Mouse (Mus musculus): ENCODE results near the gene Cd68. TPM values are rescaled to one million over a fixed set of nuclear protein-coding genes. Genes with fewer than 3 reads are reported as not detected.
A peak's percentile ranks its signal among the peaks of the same experiment; 100 is the strongest.

Cd68 gene
- polyA plus RNA-seq, 1 experiment, result 51.6 TPM

DNA sequence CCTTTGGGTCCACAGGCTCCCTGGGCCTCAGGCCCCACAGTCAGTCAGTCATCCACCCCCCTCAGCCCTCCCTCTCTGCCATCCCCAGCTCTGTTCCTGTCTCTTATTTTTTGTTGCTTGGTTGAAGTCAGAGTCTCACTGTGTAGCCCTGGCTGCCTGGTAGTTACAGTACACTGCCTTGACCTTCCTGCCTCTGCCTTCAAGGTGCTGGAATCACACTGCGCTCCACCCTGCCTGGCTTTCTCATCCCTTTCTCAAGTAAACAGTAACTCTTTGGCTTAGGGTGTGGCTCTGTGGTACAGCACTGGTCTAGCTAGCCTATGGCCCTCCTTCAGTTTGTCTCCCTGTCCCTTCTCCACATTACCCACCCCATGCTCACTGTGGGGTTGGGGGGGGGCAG lies 23.9 kb upstream of the Cd68 start:
- Histone ChIP-seq H3K27ac (ENCODE audit: control insufficient read depth, insufficient read depth, low read depth, low read length, poor library complexity) (no peak overlapping the region), H3K4me1 (ENCODE audit: control insufficient read depth, insufficient read depth, low read length) (peaks cover 3% of the 10 kb centered on the region), H3K4me3 (replicated peaks; ENCODE audit: control insufficient read depth, low read depth, low read length) (no peak overlapping the region)
- no peak for TF ChIP-seq CTCF (IDR thresholded peaks at IDR 0.05; ENCODE audit: control insufficient read depth, insufficient read depth, low read length)
- TF ChIP-seq POLR2A (IDR thresholded peaks at IDR 0.05; ENCODE audit: borderline replicate concordance, control insufficient read depth, low read depth, low read length), result no peak
- WGBS, result 94% methylated on average over 1 of the region's 1 CpGs

DNA sequence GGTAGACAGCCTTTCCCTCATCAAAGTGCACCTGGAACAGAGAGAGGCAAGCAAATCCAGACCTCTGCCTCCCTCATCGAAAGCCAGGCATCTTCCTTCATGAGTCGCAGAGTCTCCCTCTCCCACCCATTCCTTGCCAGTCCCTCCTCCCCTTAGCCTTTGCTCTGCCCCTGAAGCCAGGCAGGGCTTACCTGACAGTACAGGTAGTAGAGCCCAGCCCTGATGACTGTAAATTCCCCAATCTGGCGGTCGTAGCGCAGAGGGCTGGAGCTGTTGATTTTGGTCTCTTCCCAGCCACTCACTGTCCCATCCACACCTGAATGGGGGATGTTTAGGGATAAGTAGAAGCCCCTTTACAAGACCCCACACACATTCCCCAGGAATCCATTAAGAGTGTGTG lies 21.1 kb upstream of the Cd68 start:
- WGBS, result 85% methylated on average over 5 of the region's 5 CpGs

DNA sequence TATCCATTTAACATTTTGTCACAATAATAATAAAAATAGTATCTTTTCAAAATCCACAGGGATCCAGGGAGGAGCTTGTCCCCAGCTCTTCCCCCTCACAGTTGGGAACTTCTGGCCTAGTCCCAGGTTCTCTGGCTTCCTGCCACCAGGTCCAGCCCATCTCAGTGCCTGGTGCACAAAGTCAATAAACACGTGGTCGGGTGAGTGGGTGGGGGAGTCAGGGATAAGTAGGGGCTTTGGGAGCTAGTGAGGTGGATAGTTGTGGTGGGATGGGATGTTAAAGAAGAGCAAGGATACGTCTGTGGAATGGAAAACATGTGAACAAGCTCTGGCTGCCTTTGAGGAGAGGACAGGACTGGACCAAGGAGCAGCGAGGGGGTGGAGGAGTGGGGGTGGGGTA lies 20.4 kb upstream of the Cd68 start:
- TF ChIP-seq POLR2A (IDR thresholded peaks at IDR 0.05; ENCODE audit: borderline replicate concordance, control insufficient read depth, low read depth, low read length) (no peak), CTCF (IDR thresholded peaks at IDR 0.05; ENCODE audit: control insufficient read depth, insufficient read depth, low read length) (no peak)
- H3K4me3 ChIP-seq (replicated peaks; ENCODE audit: control insufficient read depth, low read depth, low read length), result no peak overlapping the region
- WGBS, result 42% methylated on average over 4 of the region's 4 CpGs
- H3K4me1 ChIP-seq (ENCODE audit: control insufficient read depth, insufficient read depth, low read length), result peaks cover 3% of the 10 kb centered on the region
- no peak overlapping the region for H3K27ac ChIP-seq (ENCODE audit: control insufficient read depth, insufficient read depth, low read depth, low read length, poor library complexity)

More for the DNA sequence above, 21.1 kb upstream of the Cd68 start:
- TF ChIP-seq POLR2A (IDR thresholded peaks at IDR 0.05; ENCODE audit: borderline replicate concordance, control insufficient read depth, low read depth, low read length) (no peak), CTCF (IDR thresholded peaks at IDR 0.05; ENCODE audit: control insufficient read depth, insufficient read depth, low read length) (no peak)
- H3K27ac ChIP-seq (ENCODE audit: control insufficient read depth, insufficient read depth, low read depth, low read length, poor library complexity), result no peak overlapping the region
- peaks cover 3% of the 10 kb centered on the region for H3K4me1 ChIP-seq (ENCODE audit: control insufficient read depth, insufficient read depth, low read length)
- H3K4me3 ChIP-seq (replicated peaks; ENCODE audit: control insufficient read depth, low read depth, low read length), result no peak overlapping the region

DNA sequence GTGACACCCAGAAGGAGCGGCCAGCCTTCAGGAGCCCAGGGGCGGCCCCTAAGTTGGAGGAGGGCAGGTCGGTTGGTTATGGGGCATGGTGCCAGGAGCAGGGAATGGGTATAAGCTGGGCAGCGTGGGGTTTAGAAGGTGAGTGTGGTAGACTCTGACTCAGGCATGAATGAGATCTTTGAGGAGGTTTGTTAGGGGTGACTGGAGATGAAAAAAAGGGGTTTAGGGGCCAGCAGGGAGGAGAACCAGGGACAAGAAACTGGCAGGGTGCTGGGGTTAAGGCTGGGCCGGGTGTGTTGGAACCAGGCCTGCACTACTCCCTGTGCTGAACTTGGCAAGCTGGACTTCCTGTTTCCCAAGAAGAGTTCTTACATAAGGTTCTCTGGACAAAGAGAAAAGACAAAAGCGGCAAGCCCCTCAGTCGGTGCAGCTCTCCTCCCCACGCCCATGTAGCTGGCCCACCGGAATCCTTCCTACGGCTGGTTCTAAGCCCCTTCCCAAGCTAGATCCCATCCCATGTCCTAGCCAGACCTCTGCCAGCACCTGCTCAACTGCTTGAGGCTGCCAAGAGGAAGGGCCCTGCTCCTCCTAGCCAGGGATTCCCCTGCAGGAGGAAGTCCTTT lies 19.7 kb upstream of the Cd68 start, which contains the start of gene Tnfsf13:
Gene Tnfsf13 (minus strand): TSS at position 259 of the 623 bp plus-strand sequence.
- H3K27ac ChIP-seq (ENCODE audit: control insufficient read depth, insufficient read depth, low read depth, low read length, poor library complexity), result peak within 1 kb of the TSS; percentile 86
- 17% methylated on average over 10 of the region's 10 CpGs for WGBS
- peak within 1 kb of the TSS; percentile 38 for H3K4me3 ChIP-seq (replicated peaks; ENCODE audit: control insufficient read depth, low read depth, low read length)
- H3K4me1 ChIP-seq (ENCODE audit: control insufficient read depth, insufficient read depth, low read length), result peaks cover 3% of the 10 kb centered on the region
- TF ChIP-seq POLR2A (IDR thresholded peaks at IDR 0.05; ENCODE audit: borderline replicate concordance, control insufficient read depth, low read depth, low read length), result no peak; the same call in 1 of the 2 replicates
- no peak for TF ChIP-seq CTCF (IDR thresholded peaks at IDR 0.05; ENCODE audit: control insufficient read depth, insufficient read depth, low read length)

DNA sequence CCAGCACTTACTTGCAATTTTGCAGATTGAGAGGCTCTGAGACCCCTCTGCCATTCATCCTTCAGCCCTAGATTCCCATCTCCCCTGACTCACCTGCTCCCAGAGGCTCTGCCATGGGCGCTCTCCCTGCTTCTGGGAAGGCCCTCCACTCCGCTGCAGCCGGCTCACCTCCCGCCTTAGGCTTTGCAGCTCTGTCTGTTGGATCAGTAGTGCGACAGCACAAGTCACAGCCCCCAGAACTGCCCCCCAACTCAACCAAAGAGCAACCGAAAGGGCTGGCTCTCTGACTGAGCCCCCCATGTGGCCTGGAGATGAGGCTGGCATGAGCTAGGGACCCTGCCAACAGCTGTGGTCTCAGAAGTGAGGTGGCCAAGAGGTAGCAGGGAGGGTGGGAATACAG lies 19.0 kb upstream of the Cd68 start:
- Histone ChIP-seq H3K4me1 (ENCODE audit: control insufficient read depth, insufficient read depth, low read length) (peaks cover 3% of the 10 kb centered on the region), H3K4me3 (replicated peaks; ENCODE audit: control insufficient read depth, low read depth, low read length) (peak overlapping the region; percentile 19), H3K27ac (ENCODE audit: control insufficient read depth, insufficient read depth, low read depth, low read length, poor library complexity) (peak overlapping the region; percentile 86)
- no peak for TF ChIP-seq POLR2A (IDR thresholded peaks at IDR 0.05; ENCODE audit: borderline replicate concordance, control insufficient read depth, low read depth, low read length)
- no peak for TF ChIP-seq CTCF (IDR thresholded peaks at IDR 0.05; ENCODE audit: control insufficient read depth, insufficient read depth, low read length)
- WGBS, result 56% methylated on average over 6 of the region's 6 CpGs

DNA sequence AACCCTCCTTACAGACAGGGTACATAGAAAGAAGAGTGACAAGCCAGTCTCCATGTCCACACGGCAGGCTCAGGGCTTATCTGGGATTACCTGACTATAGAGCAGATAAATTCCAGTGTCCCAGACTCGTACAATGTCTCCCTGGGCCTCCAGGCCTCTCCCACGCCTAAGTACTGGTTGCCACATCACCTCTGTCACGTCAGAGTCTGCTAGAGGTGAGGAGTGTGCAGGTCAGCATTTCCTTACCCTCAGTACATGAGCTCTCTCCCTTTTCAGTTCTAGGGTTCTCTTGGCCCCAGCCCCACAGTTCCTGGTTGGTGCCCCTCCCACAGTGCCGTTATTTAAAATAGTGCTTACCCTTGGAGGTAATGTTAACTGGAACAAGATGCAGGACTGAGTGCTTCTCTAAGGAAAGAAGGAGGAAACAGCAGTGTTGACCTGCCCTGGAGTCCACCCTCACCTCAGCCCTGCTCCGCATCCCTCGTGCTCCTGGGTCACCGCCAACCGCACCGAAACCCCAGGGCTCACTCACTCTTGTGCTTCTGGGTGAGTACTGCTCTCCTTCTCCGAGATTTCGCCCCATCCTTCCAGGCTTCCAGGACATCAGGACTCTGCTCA lies 18.3 kb upstream of the Cd68 start:
- H3K4me3 ChIP-seq (replicated peaks; ENCODE audit: control insufficient read depth, low read depth, low read length), result peak overlapping the region; percentile 39
- peaks cover 3% of the 10 kb centered on the region for H3K4me1 ChIP-seq (ENCODE audit: control insufficient read depth, insufficient read depth, low read length)
- H3K27ac ChIP-seq (ENCODE audit: control insufficient read depth, insufficient read depth, low read depth, low read length, poor library complexity), result peak overlapping the region; percentile 9
- TF ChIP-seq POLR2A (IDR thresholded peaks at IDR 0.05; ENCODE audit: borderline replicate concordance, control insufficient read depth, low read depth, low read length), result no peak
- no peak for TF ChIP-seq CTCF (IDR thresholded peaks at IDR 0.05; ENCODE audit: control insufficient read depth, insufficient read depth, low read length)
- 62% methylated on average over 12 of the region's 12 CpGs for WGBS

DNA sequence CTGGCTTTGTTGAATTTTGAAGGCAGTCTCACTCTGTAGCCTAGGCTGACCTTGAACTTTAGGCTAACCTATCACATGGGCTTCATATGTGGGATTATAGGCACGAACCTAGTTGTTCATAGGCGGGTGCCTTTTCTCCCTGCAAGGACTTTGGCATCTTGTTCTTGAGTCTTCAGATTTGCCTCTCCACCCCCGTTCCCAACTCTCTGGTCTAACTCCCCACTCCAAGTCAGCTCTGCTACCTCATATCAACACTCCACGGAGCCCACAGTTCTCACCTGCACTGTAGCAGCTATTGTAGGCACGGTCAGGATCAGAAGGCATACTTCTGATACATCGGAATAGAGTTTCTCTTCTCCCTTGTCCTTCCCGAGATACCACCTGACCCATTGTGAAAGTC lies 17.6 kb upstream of the Cd68 start:
- TF ChIP-seq POLR2A (IDR thresholded peaks at IDR 0.05; ENCODE audit: borderline replicate concordance, control insufficient read depth, low read depth, low read length) (no peak), CTCF (IDR thresholded peaks at IDR 0.05; ENCODE audit: control insufficient read depth, insufficient read depth, low read length) (no peak)
- H3K4me3 ChIP-seq (replicated peaks; ENCODE audit: control insufficient read depth, low read depth, low read length), result no peak overlapping the region
- 78% methylated on average over 7 of the region's 7 CpGs for WGBS
- peaks cover 3% of the 10 kb centered on the region for H3K4me1 ChIP-seq (ENCODE audit: control insufficient read depth, insufficient read depth, low read length)
- no peak overlapping the region for H3K27ac ChIP-seq (ENCODE audit: control insufficient read depth, insufficient read depth, low read depth, low read length, poor library complexity)

DNA sequence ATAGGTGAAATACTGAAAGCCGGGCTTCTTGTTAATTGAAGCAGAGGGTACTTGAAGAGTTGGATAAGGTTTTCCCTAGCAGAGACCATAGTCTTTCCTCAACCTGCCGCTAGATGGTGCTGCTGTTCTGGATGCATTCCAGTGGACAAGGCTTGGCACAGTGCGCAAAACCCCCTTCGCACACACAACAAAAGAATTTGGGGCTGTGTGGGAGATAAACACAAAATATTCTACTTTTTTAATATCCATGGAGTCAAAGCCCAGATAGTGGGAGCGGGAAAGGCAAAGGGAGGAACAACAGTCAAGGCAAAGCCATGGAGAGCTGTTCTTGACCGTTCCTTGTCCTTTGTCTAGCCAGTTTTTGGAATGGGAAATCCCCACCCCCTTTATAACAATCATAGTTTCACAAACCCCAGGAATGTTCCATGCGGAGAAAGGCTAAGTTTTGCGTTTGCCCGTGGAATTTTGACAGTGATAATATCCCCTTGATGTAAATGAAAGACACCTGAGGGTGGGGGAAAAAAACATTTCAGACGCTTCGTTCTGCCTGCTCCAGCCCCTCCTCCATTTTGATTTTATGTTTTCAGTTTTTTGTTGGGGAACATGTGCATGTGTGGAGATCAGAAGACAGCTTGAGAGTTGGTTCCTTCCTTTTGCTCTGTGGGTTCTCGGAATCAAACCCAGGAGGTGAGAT lies 17.0 kb upstream of the Cd68 start:
- Histone ChIP-seq H3K27ac (ENCODE audit: control insufficient read depth, insufficient read depth, low read depth, low read length, poor library complexity) (no peak overlapping the region), H3K4me1 (ENCODE audit: control insufficient read depth, insufficient read depth, low read length) (peaks cover 3% of the 10 kb centered on the region), H3K4me3 (replicated peaks; ENCODE audit: control insufficient read depth, low read depth, low read length) (no peak overlapping the region)
- 32% methylated on average over 12 of the region's 12 CpGs for WGBS
- TF ChIP-seq CTCF (IDR thresholded peaks at IDR 0.05; ENCODE audit: control insufficient read depth, insufficient read depth, low read length) (peak; percentile 94), POLR2A (IDR thresholded peaks at IDR 0.05; ENCODE audit: borderline replicate concordance, control insufficient read depth, low read depth, low read length) (no peak)

Measured in bone marrow, adult 2 months (tissue).